Mouse (Mus musculus) cerebellum, postnatal 10 days (tissue): ENCODE results near the gene Drd2.

Source experiments
- DNase-seq, 2 experiments: peaks; one replicate each; pipeline ENCODE4 v3.0.0; 2021; ENCODE audit warnings: mixed read lengths in 2 of 2

Drd2 gene

DNA sequence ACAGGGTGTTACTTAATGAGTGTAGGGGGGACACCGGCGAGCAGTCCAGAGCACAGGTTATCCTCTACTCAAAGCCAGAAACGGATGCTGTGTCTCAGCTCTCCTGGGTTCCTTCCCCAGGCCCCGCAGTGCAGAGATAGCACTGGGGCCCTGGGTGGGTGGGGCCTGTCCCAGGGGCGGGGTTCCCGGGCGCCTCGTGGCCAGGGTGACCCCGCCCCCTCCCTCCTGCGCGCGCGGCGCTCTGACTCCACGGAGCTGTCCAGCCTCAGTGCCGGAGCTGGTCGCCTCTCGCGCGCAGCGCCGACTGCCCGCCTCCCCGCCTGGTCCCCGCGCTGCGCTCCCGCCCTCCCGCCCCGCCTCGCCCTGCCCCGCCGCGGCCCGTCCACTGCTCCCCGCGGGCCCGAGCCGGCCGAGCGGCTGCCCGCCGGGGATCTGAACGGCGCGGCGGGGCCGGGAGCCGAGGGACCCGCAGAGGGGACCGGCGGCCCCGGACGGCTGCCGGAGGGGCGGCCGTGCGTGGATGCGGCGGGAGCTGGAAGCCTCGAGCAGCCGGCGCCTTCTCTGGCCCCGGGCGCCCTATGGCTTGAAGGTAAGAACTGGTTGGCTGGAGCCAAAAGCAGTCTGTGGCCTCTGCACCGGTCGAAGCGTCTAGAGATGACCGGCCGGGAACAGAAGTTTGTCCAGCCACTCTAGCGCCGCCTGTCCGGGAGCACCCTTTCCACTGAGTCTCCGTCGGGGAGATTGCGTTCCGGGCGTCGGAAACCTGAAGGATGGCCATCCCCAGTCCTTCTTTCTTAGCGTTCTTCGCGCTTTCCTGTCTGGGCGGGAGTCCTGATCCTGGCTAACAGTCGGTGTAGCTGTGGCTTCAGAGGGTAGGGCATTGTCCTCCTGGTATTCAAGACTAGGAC is at the start of gene Drd2:
Gene Drd2 (plus strand): TSS at position 492 of the 908 bp plus-strand sequence.
- DNase-seq, result peak; percentile 62 to 73

DNA sequence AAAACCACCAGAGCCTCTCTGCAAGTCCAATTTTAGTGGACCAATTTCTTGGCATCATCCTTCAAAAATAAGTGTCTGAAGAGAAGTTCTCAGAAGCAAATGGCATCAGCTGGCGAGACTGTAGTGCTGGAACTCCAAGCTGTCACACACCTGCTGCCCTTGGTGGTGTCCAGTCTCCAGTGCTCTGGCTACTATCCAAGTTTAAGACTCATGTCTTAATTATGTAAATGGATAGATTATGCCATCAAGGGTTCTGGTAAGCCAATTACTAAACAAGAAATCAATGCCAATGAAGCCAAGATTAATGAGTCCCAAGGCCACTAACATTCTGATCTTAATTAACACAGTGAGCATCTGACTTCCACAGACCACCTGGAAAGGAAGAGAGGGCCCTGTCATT is 45.3 kb upstream of the Drd2 start:
- peak; percentile 54 to 57 for DNase-seq

DNA sequence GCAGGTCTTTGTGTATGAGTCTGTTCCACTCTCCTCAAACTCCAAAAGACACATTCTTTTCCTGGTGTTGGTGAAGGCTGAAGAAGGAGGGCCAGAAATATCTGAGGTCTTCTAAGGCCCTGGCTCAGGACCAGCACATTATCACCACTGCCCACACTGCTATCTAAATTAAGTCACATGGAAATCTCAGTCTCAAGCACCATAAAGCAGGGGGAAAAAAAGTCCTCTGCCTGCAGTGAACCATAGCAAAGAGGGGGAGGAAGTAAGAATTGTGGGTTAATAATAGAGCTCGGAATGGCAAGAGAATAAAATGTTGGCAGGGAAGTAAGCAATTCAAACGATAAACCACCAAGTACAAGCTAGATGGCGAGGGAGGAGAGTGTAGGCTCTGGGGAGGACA is 32.9 kb upstream of the Drd2 start:
- DNase-seq, result no peak

DNA sequence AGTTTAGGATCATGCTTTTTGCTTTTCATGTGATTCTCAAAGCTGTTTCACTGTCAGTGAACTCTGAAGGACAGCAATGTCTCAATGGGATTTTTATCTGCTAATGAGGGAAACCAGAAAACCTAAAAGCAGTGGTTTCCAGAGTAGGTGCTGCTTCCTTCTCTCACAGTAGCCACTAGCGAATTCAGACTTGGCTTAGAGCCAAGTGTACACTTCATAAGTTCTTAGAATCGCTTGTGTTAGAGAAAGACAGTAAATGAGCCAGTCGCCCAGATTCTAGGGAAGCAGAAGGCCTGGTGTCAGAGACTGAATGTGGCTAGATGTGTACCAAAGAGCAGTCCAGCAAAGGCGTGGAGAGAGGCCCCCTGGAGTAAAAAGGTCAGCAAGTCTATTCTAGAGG is 29.6 kb upstream of the Drd2 start:
- DNase-seq, result no peak

DNA sequence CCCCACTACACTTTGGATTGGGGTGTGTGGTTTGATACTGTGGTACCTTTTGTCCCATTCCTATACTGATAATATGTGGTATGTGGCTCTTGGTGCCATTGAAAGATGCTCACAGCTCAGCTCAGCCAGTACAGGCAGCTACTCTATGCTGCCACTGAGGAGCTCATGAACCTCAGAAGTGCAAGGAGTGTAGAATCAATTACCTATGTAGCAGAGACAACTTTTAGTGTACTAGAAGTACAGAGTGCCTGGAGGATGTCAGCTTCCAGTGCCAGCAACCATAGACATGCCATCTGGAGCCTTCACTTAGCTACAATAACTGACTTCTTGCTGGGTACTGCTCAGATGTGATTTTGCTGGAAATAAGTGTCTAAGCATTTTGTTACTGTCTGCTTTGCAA is 21.8 kb upstream of the Drd2 start:
- no peak for DNase-seq

DNA sequence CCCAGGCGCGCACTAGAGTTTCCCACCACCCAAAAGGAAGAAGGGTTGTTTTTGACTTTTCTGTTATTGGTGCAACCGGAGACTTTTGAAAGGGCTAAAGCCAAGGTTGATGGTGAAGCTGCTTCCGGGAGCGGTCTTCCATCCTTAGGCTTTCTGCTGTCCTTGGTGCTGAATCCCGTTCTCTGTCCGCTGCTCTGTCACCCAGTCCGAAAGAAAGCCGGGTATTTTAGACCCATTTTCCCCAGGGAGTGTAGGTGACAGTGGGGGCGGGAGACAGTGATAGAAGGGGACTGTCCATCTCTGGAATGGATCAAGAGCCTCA is 578 bp downstream of the Drd2 start:
- DNase-seq, result peak; percentile 32 to 37

DNA sequence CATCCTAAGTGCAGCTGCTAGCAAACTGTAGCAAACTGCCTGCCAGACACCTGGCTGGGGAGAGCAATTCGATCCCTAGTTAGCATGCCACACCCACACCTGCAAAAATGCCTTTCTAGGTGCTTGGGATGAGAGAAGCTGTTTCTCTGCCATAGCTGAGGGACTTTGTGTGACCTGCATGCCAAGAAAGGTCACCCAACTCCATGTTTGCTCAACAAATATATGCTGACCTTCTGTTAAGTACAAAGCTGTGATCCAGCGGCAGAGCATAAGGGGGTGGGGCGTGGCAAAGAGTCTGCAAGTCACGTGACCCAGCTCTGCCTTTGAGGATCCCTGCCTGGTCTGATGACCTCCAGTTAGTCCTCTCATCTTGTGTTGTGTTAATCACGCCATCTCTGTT is 25.3 kb downstream of the Drd2 start:
- no peak for DNase-seq

DNA sequence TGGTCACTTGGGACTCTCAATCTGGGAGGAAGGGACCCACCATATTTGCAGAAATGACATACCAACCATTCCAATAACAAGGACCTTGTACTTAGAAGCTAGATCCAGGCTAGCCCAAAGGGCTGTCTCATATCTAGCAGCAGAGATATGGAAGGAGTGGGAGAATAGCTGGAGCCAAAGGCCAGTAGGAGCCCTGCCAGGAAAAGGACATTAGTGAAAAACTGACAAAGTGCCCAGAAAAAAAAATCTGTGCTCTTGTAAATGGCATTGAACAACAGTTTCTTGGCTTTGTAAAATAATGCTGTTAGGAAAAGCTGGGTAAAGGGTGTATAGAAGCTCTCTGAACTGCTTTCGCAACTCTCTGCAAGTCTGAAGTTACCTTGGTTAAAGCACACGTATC is 33.5 kb downstream of the Drd2 start:
- DNase-seq, result no peak

DNA sequence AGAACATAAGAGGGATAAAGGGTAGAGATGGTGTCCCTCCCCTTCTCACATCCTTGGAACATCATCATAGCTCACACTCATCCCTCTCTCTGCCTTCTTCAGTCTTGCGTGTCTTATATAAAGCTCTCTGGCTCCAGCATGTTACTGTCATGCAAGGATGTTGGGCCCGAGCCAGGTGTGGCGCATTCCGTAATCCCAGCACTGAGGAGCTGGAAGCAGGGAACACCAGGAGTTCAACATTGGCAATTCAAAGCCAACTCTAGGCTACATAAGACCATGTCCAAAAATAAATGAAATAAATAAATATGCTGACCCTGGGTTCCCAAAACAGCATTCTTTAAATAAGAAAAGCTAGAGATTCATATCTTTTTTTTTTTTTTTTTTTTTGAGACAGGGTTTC is 39.5 kb downstream of the Drd2 start:
- peak; percentile 84 to 85 for DNase-seq

DNA sequence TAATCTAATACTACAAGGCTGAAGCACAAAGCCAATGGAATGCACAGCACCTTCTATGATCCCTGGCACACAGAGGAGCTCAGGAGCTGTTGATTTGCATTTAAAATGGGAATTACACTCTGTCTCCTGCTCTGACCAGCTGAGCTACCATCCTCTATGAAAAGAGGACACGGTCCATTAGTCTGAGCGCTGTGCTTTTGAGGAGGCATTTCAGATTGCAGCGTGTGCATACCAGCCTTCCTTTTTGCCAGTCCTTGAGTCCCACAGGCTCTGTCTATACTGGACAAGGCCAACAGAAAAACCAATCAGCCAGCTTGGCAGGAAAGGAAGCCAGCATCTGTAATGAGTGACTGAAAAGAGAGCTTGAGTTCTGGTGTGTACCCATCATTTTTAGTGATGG is 43.6 kb downstream of the Drd2 start:
- no peak for DNase-seq

DNA sequence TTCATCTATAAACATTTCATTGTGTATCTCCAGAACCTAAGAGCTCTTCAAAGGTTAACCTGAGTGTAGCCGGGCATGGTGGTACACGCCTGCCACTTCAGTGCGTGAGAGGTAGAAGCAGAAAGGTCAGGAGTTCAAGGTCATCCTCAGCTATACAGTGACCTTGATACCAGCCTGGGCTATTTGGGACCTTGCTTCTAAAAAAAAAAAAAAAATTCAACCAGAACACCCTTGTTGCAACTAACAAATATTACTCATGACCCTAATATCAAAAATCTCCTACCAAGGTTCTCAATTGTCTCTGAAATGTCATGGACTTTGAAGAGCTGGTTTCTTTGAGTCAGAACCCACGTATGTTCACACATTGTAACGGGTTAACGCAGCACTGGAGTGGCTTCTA is 44.4 kb downstream of the Drd2 start:
- no peak for DNase-seq

DNA sequence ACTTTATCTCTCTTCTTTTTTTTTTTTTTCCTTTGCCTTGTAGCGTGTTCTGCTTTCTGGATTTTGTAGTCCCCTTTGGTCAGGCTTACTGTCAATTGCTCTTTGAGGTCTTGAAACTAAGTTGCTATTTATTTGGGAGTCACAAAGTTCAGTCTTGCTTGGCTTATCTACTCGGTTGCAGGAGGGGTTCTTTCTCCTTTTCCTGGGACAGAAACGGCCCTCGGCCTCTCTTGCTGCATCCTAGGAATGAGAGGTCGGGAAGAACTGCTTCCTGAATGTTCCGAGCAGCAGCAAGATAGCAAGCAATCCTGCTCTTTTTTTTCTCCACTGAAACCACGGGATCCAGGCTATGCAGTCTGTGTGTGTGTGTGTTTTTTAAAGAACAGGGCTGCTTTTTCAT is 44.9 kb downstream of the Drd2 start:
- no peak for DNase-seq

DNA sequence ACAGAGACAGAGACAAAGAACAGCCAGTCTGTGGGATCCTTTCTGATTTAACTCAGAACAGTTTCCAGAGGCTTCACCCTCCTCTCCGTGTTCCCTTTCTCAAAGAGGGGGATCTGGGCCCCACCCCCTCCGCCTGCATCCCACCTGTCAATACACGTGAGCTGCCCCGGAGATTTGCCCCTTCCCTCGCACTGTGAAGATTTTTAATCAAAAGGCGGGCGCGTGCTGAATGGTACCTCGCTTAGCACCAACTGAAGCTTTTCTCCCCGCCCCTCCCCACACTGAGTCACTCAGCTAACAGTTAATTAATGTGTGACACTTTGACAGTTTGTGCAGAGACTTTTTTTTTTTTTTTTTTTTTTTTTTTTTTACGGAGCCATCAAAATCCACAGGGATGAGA is 45.7 kb downstream of the Drd2 start:
- DNase-seq, result no peak

DNA sequence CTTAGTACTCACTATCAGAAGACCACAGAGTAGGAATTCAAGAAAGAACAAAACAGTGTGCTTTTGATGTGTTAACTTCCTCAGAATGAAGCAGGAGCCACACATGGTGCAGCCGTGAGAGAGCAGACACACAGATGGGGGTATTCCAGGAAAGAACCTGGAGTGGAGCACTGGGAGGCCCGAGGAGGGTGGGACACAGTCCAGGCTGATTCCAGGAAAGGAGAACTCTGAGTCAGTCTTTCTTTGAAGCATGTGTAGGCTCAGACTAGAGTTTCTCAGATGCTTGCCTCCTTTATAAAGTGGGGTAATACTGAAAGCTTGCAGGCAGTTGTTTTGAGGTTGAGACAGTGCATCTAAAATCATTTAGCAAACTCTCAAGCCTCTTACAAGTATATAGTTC is 51.8 kb downstream of the Drd2 start:
- DNase-seq, result no peak

DNA sequence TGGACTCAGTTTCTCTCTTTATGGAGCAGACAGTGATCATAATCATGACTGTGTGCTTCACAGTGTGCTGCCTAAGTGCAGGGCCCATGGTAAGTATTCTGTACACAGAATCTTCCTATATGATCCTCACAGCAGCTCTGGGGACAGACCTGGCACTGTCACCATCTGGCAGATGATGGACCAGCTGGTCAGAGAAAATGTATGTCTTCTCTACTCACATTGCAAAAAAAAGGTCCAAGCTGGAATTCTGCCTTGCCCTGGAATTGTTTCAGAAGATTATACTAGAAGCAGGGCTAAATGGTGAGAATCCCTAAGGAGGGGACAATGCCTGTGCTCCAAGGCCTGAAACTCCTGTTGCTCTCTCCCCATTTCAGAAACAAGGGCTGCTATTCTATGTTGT is 55.6 kb downstream of the Drd2 start:
- no peak for DNase-seq

DNA sequence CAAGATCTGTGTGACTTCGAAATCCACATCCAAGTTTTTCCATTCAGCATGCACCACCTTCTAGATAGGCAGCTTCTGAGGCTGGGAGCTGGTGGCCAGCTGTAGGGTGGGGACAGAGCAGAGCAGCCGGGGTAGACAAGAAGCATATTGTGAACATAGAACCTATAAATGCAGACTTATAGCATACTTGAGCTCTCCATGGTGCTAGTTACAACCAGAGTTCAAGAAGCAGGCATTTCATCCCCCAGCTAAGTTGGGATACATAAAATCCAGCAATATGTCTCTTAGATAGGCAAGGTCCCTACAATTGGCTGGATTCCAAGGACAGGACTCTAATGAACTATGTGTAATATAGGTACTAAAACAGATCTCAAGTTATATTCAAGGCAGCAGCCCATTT is 63.3 kb downstream of the Drd2 start:
- no peak for DNase-seq

DNA sequence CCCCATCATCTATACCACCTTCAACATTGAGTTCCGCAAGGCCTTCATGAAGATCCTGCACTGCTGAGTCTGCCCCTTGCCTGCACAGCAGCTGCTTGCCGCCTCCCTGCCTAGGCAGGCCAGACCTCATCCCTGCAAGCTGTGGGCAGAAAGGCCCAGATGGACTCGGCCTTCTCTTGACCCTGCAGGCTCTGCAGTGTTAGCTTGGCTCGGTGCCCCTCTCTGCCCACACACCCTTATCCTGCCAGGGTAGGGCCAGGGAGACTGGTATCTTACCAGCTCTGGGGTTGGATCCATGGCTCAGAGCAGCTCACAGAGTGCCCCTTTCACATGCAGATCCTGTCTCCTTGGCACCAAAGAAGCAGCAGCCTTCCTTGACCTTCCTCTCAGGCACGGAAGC is 66.6 kb downstream of the Drd2 start:
- DNase-seq, result peak; percentile 36 to 54

DNA sequence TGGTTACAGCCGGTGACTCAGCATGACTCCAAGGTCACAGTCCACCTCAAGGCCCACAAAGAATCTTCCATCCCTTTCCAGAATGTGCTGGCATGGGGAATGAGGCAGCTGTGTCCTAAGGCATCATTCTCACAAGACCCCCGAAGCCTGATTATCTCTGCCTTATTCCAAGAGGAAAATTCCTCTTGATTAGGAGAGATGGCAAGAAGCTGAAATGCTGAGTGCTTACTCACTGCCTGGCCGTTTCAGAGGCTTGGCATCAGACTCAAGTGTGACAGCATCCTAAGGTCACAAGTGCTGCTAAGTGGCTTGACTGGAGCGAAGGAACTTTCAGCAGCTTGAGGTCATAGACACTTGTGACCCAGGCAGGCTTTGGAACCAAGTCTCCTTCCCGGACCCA is 70.2 kb downstream of the Drd2 start:
- no peak for DNase-seq

DNA sequence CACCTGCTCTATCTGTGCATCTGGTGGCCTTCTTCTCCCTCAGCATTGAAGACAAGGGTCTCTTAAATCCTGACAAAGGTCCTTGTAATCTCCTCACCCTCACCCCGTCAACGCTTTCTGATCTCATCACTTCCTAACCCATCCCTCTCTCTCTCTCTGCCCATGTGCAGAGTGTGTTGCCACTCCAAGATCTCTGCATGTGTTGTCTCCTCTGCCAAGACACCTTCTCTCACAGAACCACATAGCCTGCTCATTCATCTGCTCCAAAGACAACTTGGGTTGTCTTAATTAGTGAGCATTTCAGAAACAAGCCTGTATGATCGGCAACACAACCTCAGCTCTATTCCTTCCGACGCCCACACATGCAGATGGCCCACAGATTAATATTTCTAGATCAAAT is 83.4 kb downstream of the Drd2 start:
- peak; percentile 75 to 76 for DNase-seq

DNA sequence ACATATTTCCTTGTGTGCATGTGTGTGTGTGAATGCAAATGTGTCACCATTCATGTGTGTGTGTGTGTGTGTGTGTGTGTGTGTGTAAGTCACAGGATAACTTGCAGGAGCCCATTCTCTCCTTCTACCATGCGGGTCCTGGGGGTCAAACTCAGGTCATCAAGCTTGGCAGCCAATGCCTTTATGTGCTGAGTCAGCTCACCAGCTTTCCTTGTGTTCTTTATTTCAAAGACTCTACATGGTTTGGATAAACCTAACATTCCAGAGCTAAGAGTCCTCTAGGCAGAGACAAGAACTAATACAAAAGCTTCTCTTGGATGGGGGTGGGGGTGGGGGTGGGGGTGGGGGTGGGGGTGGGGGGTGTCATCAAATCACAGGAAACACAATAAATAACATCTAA is 85.2 kb downstream of the Drd2 start:
- no peak for DNase-seq

DNA sequence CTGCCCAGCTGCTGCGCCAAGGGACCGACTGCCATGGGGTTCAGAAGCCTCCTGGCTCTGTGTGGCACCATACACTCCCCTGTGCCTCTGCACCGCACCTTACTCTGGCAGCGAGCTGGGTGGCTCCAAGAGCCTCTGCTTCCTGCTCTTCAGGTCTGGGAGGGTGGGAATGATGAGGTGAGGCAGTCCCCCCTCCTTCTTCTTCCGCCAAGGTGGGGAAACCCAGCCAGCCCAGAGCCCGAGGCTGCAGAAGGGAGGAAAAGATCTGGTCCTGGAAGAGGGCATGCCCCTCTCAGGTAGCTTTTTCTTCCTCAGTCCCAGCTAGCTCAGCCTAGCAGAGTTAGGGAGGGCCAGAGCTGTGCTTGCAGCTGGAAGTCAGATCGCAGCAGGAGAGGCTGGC is 86.5 kb downstream of the Drd2 start, which contains the start of gene Ankk1:
Gene Ankk1 (minus strand): TSS at position 101 of the 400 bp plus-strand sequence.
- no peak for DNase-seq

DNA sequence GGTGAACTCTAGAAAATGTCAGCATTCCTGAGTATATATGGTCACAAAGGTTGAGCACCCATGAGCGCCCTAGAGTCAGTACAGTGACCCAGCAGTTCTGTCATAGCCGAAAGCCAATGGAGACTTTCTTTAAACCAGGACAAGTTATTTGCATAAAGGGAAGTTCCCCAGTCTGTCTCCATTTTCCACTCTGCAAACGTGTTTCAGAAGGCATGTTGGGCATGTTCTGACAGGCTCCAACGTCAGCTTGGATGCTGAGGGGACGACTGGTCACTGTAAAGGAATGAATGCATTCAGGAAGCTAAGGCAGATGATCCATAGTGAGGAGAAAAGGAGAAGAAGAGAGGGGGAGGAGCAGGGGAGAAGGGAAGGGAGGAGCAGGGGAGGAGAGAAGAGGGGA is 87.1 kb downstream of the Drd2 start:
- DNase-seq, result no peak

DNA sequence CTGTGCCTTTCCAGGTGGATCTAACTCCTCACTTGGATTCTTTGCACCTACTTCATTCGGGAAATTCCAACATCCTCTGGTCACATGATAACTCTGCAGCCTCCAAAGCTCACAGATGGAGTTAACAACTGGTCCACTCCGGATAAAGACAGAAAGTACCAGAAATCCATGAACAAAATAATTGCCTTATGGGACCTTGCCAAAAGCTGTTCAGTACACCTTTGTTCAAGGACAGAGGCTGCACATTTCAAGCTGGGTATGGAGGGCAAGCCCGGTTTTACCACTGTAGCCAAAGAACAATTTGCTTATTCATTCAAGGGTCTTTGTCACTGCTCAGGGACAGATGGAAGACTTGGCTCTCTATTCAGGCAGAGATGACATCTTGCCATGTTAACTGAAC is 102.2 kb downstream of the Drd2 start:
- peak; percentile 18 to 28 for DNase-seq

DNA sequence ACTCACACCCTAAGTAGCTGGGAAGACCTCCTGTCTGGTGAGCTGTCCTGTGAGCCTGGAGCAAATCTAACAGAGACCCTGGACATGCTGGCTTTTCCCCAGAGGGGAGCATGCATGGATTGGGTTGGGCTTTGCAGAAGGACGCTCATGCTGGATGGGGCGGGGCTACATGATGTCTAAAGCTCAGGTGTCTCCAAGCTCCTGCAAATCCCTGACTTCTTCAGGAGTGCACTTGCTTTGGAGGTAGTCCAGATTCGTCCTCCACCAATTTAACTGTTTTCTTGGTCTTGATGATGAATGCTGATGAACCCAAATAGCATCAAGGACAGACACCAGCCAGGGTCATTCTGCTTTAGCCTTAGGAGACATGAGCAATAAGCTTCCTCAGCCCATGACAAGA is 110.1 kb downstream of the Drd2 start:
- DNase-seq, result no peak

DNA sequence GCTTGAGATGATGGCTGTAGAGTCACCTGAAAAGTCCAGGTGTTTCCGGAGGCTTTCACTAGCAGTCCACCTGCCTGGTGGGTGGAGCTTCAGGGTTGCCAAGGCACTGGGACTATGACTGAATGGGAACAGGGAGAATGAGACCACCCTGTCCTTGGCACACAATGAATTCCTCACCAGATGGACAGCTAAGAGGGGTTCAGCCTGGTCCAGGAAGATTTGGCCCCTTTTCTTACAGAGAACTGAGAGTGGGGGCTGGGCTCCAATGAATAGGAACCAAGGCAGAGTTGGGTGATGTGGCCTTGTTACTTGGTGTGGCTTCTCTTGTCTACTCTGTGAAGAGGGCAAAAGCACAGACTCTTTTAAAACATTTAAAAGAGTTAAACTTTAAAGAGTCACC is 112.0 kb downstream of the Drd2 start:
- DNase-seq, result peak; percentile 53 to 73
